Mouse (Mus musculus) intestine, postnatal 0 days (tissue): ENCODE measurements around the gene Upk3bl. TPM values are rescaled to one million over a fixed set of nuclear protein-coding genes. Genes with fewer than 3 reads are reported as not detected.

Experiments used
- ATAC-seq: fragments of 200-750 bp; cut with Nextera tagmentation; 2 replicates; pipeline ENCODE4 v1.8.0; 2017; ENCODE audit warnings: mild to moderate bottlenecking, moderate TSS enrichment, moderate library complexity
- H3K27ac ChIP-seq: fragments of 300-500 bp; sonication (generic); 2 replicates; pipeline ENCODE4 v1.5.1; 2014; ENCODE audit warnings: mild to moderate bottlenecking, low read depth, low read length, moderate library complexity
- H3K27me3 ChIP-seq: fragments of 300-500 bp; sonication (generic); replicated peaks from 2 replicates; pipeline ENCODE4 v1.6.1; 2014; ENCODE audit warnings: low read length, mixed read lengths; ENCODE audit not compliant: control insufficient read depth, insufficient read depth
- H3K36me3 ChIP-seq: fragments of 300-500 bp; sonication (generic); 2 replicates; pipeline ENCODE4 v1.6.1; 2014; ENCODE audit warnings: mild to moderate bottlenecking, moderate library complexity; ENCODE audit not compliant: control insufficient read depth, insufficient read depth
- H3K4me1 ChIP-seq: fragments of 300-500 bp; sonication (generic); replicated peaks from 2 replicates; pipeline ENCODE4 v1.6.1; 2014; ENCODE audit warnings: antibody characterized with exemption, low read length, mixed read lengths; ENCODE audit not compliant: control insufficient read depth, insufficient read depth
- H3K4me2 ChIP-seq: fragments of 300-500 bp; sonication (generic); replicated peaks from 2 replicates; pipeline ENCODE4 v1.6.1; 2014; ENCODE audit warnings: low read depth, mild to moderate bottlenecking, moderate library complexity
- H3K4me3 ChIP-seq: fragments of 300-500 bp; sonication (generic); 2 replicates; pipeline ENCODE4 v1.5.1; 2014; ENCODE audit warnings: low read depth, low read length
- H3K9ac ChIP-seq: fragments of 300-500 bp; sonication (generic); 2 replicates; pipeline ENCODE4 v1.6.1; 2014; ENCODE audit warnings: mild to moderate bottlenecking, low read depth, low read length
- H3K9me3 ChIP-seq: fragments of 300-500 bp; sonication (generic); 2 replicates; pipeline ENCODE4 v1.6.1; 2016; ENCODE audit warnings: mixed run types; ENCODE audit not compliant: control insufficient read depth
- CTCF ChIP-seq: sonication (generic); IDR thresholded peaks from 2 replicates; pipeline ENCODE4 v1.5.1; 2016; ENCODE audit warnings: low read depth, mild to moderate bottlenecking, control low read depth, antibody characterized with exemption, moderate library complexity
- WGBS: fragments of 180-500 bp; shearing (Covaris S2); extraction: QIAGEN DNeasy Blood & Tissue Kit; methylation state at CpG from one replicate; pipeline ENCODE4 v1.1.7; 2014; 5-methylcytosine and 5-hydroxymethylcytosine counted together
- polyA plus RNA-seq: library from polyadenylated mRNA; unstranded; fragments of >200 nt; fragmentation: Nextera tagmentation; extraction: Ambion mirVana; gene quantifications from 2 replicates; pipeline ENCODE4 v1.2.1, GENCODE M21; 2015

Upk3bl gene
- polyA plus RNA-seq, 1 experiment from 2014 or later: not detected

- H3K9ac ChIP-seq: no peak overlapping the region
- no peak for ATAC-seq
- H3K27ac ChIP-seq: no peak overlapping the region
- 0 out of 2 replicates have a peak, but pooled peaks cover 8% of the 10 kb centered on the region for H3K4me1 ChIP-seq
- H3K4me2 ChIP-seq: no peak overlapping the region
- 71% methylated on average over 4 of the region's 4 CpGs for WGBS
- no peaks in the 10 kb centered on the region for H3K9me3 ChIP-seq
- H3K4me3 ChIP-seq: no peak overlapping the region
- no peak for TF ChIP-seq CTCF
- H3K27me3 ChIP-seq: no peaks in the 10 kb centered on the region
- H3K36me3 ChIP-seq: peaks cover 28% of the 10 kb centered on the region; the same call in 1 of the 2 replicates
Measured at GRCm38 (mm10) chr5:136034868-136035267, 19.4 kb upstream of the Upk3bl start.

DNA sequence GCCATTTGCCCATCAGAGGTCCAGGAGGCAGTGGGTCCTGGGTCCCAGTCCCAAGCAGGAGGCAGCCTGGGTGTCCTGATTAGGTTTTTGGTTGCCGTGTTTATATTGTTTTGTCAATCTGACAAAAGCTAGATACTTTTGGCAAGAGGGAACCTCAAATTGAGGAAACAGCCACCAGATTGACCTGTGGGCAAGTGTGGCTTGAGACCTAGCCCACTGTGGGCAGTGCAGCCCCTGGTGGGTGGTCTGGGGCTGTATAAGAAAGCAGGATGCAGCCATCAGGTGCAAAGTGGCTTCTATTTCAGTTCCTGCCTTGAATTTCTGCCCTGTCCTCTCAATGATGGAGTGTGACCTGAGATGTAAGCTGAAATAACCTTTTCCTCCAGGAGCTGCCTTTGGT, 19.0 kb upstream of the Upk3bl start:
- Histone ChIP-seq H3K4me1 (0 out of 2 replicates have a peak, but pooled peaks cover 8% of the 10 kb centered on the region), H3K27me3 (no peaks in the 10 kb centered on the region), H3K4me2 (no peak overlapping the region), H3K4me3 (no peak overlapping the region), H3K36me3 (peaks cover 23% of the 10 kb centered on the region; the same call in 1 of the 2 replicates), H3K9me3 (no peaks in the 10 kb centered on the region), H3K27ac (no peak overlapping the region), H3K9ac (no peak overlapping the region)
- 77% methylated on average over 1 of the region's 1 CpGs for WGBS
- TF ChIP-seq CTCF: no peak
- no peak for ATAC-seq

DNA sequence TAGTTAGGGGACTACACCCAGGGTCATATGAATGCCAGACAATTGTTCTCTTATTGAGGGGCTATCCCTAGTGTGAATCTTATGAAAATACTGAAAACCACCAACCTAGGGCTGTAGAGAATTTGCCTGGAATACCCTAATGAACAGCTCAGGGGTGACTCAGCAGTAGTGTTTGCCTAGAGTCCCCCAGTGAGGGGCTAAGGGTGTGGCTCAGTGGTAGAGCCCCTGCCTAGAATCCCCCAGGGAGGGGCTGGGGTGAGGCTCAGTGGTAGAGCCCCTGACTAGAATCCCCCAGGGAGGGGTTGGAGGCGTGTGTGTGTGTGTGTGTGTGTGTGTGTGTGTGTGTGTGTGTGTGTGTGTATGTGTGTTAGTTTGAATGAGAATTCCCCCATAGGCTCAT, 17.6 kb upstream of the Upk3bl start:
- Histone ChIP-seq H3K9ac (no peak overlapping the region), H3K4me3 (no peak overlapping the region), H3K4me1 (0 out of 2 replicates have a peak, but pooled peaks cover 8% of the 10 kb centered on the region), H3K9me3 (no peaks in the 10 kb centered on the region), H3K27me3 (no peaks in the 10 kb centered on the region), H3K27ac (no peak overlapping the region), H3K36me3 (peaks cover 10% of the 10 kb centered on the region; the same call in 1 of the 2 replicates), H3K4me2 (no peak overlapping the region)
- WGBS: 100% methylated on average over 1 of the region's 1 CpGs
- ATAC-seq: no peak
- no peak for TF ChIP-seq CTCF

- Histone ChIP-seq H3K9me3 (no peaks in the 10 kb centered on the region), H3K4me1 (0 out of 2 replicates have a peak, but pooled peaks cover 8% of the 10 kb centered on the region), H3K4me2 (peak within 1 kb of the TSS; percentile 45), H3K9ac (no peak within 1 kb of the TSS), H3K27me3 (no peaks in the 10 kb centered on the region), H3K27ac (no peak within 1 kb of the TSS), H3K4me3 (no peak within 1 kb of the TSS), H3K36me3 (no peaks in the 10 kb centered on the region)
- no peak for TF ChIP-seq CTCF
- ATAC-seq: peak; percentile 67
- WGBS: 40% methylated on average over 17 of the region's 17 CpGs
Measured at GRCm38 (mm10) chr5:136038258-136039214, 15.8 kb upstream of the Upk3bl start, which contains the start of gene Upk3b. Upk3b (plus strand) TSS chr5:136038496.

DNA sequence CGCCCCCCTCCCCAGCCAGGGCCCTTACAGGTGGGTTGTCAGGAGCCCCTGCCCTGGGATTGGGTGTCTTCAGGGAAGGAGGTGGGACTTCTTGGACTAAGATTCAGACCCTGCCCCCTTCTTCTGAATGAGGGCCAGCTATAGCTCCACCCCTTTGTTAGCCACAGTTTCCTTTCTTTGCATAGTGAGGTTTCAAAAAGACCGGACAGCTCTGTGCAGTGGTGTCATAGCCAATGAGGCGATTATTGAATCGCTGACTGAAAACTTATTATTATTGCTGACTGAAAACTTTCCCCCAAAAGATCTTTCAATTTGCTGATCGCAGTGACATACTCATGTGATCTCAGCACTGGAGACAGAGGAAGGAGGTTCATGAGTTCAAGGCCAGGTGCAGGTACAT, 14.1 kb upstream of the Upk3bl start:
- Histone ChIP-seq H3K27me3 (no peaks in the 10 kb centered on the region), H3K27ac (no peak overlapping the region), H3K4me3 (no peak overlapping the region), H3K9me3 (no peaks in the 10 kb centered on the region), H3K4me1 (0 out of 2 replicates have a peak, but pooled peaks cover 8% of the 10 kb centered on the region), H3K4me2 (peak overlapping the region; percentile 45), H3K36me3 (no peaks in the 10 kb centered on the region), H3K9ac (no peak overlapping the region)
- 25% methylated on average over 5 of the region's 5 CpGs for WGBS
- ATAC-seq: no peak
- TF ChIP-seq CTCF: no peak

DNA sequence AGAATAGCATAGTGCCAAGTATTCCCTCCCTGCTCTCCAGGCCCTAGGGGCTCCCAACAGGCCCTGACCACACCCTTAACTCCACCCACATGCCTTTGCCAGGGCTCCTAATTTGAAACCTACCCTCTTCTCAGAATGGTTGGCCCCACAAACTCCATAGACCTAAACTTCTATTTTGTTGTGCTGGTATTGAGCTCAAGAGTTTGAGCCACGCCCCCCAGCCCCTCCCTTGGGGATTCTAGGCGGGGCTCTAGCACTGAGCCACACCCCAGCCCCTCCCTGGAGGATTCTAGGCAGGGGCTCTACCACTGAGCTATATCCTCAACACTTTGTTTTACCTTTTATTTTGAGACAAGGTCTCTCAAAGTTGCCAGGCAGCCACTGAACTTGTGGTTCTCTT, 13.0 kb upstream of the Upk3bl start:
- Histone ChIP-seq H3K36me3 (no peaks in the 10 kb centered on the region), H3K27ac (no peak overlapping the region), H3K9me3 (no peaks in the 10 kb centered on the region), H3K4me1 (0 out of 2 replicates have a peak, but pooled peaks cover 8% of the 10 kb centered on the region), H3K9ac (no peak overlapping the region), H3K4me3 (no peak overlapping the region), H3K27me3 (no peaks in the 10 kb centered on the region), H3K4me2 (no peak overlapping the region)
- no peak for ATAC-seq
- no peak for TF ChIP-seq CTCF
- WGBS: 54% methylated on average over 2 of the region's 2 CpGs
